Mouse (Mus musculus) spleen, postnatal 36 days (tissue): ENCODE results near the gene Trim16.

Experiments used
- DNase-seq, 2 experiments: peaks; one replicate each; pipeline ENCODE4 v3.0.0; 2022; ENCODE audit warnings: low spot score in 2 of 2, mixed read lengths in 1 of 2

The Trim16 gene

GRCm38 (mm10) chr11:62891763-62892162, 71.7 kb downstream of the Trim16 start:
- no peak for DNase-seq
